Mouse (Mus musculus) stomach, postnatal 0 days (tissue): ENCODE measurements around the gene Phlda2. TPM values are rescaled to one million over a fixed set of nuclear protein-coding genes. Genes with fewer than 3 reads are reported as not detected.

ENCODE experiments used
- ATAC-seq: fragments of 200-750 bp; cut with Nextera tagmentation; 2 replicates; pipeline ENCODE4 v1.8.0; 2017; ENCODE audit not compliant: low FRiP score, low TSS enrichment
- DNase-seq: peaks from one replicate; pipeline ENCODE4 v3.0.0-alpha.2; 2016; ENCODE audit warnings: low spot score
- H3K27ac ChIP-seq: fragments of 300-500 bp; sonication (generic); replicated peaks from 2 replicates; pipeline ENCODE4 v1.5.1; 2014; ENCODE audit warnings: mild to moderate bottlenecking, control low read depth
- H3K27me3 ChIP-seq: fragments of 300-500 bp; sonication (generic); 2 replicates; pipeline ENCODE4 v1.6.1; 2014; ENCODE audit warnings: low read length; ENCODE audit not compliant: control insufficient read depth, insufficient read depth
- H3K36me3 ChIP-seq: fragments of 300-500 bp; sonication (generic); 2 replicates; pipeline ENCODE4 v1.6.1; 2014; ENCODE audit warnings: low read length, mixed read lengths; ENCODE audit not compliant: control insufficient read depth, insufficient read depth
- H3K4me1 ChIP-seq: fragments of 300-500 bp; sonication (generic); replicated peaks from 2 replicates; pipeline ENCODE4 v1.6.1; 2014; ENCODE audit warnings: antibody characterized with exemption; ENCODE audit not compliant: control insufficient read depth, insufficient read depth
- H3K4me2 ChIP-seq: fragments of 300-500 bp; sonication (generic); replicated peaks from 2 replicates; pipeline ENCODE4 v1.6.1; 2014; ENCODE audit warnings: low read depth, mild to moderate bottlenecking, control low read depth, moderate library complexity
- H3K4me3 ChIP-seq: fragments of 300-500 bp; sonication (generic); 2 replicates; pipeline ENCODE4 v1.5.1; 2014; ENCODE audit warnings: low read depth, low read length, control low read depth
- H3K9ac ChIP-seq: fragments of 300-500 bp; sonication (generic); 2 replicates; pipeline ENCODE4 v1.6.1; 2014; ENCODE audit warnings: mild to moderate bottlenecking, low read length, control low read depth, mixed read lengths
- H3K9me3 ChIP-seq: fragments of 300-500 bp; sonication (generic); 2 replicates; pipeline ENCODE4 v1.6.1; 2016; ENCODE audit warnings: low read length; ENCODE audit not compliant: control insufficient read depth
- CTCF ChIP-seq: IDR thresholded peaks from 2 replicates; pipeline ENCODE4 v1.5.1; 2016; ENCODE audit warnings: antibody characterized with exemption, low read depth, mild to moderate bottlenecking, moderate library complexity
- EP300 ChIP-seq: optimal IDR thresholded peaks from 2 replicates; pipeline ENCODE3; 2016; ENCODE audit warnings: antibody characterized with exemption
- WGBS: fragments of 180-500 bp; shearing (Covaris S2); extraction: QIAGEN DNeasy Blood & Tissue Kit; methylation state at CpG from one replicate; pipeline ENCODE4 v1.1.7; 2014; 5-methylcytosine and 5-hydroxymethylcytosine counted together
- polyA plus RNA-seq: library from polyadenylated mRNA; unstranded; fragments of >200 nt; fragmentation: Nextera tagmentation; extraction: Ambion mirVana; gene quantifications from 2 replicates; pipeline ENCODE4 v1.2.1, GENCODE M21; 2015

The Phlda2 gene
- polyA plus RNA-seq, 1 experiment from 2014 or later, result 16.8 TPM

DNA sequence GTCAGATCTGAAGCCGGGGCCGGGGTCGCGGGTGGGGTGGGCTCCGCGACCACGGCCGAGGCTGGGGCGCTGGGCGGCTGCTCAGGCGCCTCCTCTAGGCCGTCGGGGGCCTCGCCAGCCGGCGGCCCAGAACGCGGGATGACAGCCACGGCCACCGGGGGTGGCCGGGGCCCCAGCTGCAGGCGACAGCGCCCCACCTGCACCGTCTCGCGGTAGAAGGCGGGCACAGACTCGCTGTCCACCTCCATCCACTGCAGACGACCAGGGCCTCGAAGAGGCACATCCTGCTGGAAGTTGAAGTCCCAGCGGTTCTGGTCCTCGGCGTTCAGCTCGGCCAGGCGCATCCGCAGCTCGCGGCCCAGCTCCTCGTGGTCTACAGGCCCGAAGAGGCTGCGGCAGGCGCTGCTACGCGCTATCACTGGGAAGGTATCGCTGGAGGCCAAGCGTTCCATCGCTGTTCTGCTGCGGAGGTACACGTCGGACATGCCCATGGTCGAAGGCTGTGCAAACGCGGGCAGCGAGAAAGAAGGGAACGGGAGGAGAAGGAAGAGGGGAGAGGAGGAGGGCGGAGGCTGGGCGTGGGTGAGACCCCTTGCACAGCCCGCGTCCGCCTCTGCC lies 42.6 kb downstream of the Phlda2 start:
- Histone ChIP-seq H3K36me3 (no peaks in the 10 kb centered on the region), H3K4me3 (peak overlapping the region; percentile 55), H3K27ac (peak overlapping the region; percentile 73), H3K4me2 (peak overlapping the region; percentile 63), H3K4me1 (peaks cover 6% of the 10 kb centered on the region; the same call in 1 of the 2 replicates), H3K9me3 (peaks cover 10% of the 10 kb centered on the region), H3K27me3 (no peaks in the 10 kb centered on the region), H3K9ac (peak overlapping the region; percentile 68)
- no peak for TF ChIP-seq EP300
- TF ChIP-seq CTCF, result peak; percentile 6; the same call in 1 of the 2 replicates
- ATAC-seq, result no peak; the same call in 1 of the 2 replicates
- no peak for DNase-seq
- WGBS, result 34% methylated on average over 48 of the region's 60 CpGs

- peak; percentile 39 for ATAC-seq
- 23% methylated on average over 86 of the region's 100 CpGs for WGBS
- peak overlapping the region; percentile 73 for H3K27ac ChIP-seq
- TF ChIP-seq EP300 (no peak), CTCF (no peak)
- no peaks in the 10 kb centered on the region for H3K27me3 ChIP-seq
- H3K9me3 ChIP-seq, result peaks cover 10% of the 10 kb centered on the region
- peak overlapping the region; percentile 63 for H3K4me2 ChIP-seq
- peaks cover under 1% of the 10 kb centered on the region; the same call in 1 of the 2 replicates for H3K4me1 ChIP-seq
- peak overlapping the region; percentile 68 for H3K9ac ChIP-seq
- peak overlapping the region; percentile 55 for H3K4me3 ChIP-seq
- DNase-seq, result peak; percentile 71
- no peaks in the 10 kb centered on the region for H3K36me3 ChIP-seq
Observed at GRCm38 (mm10) chr7:143459332-143460211, 43.4 kb downstream of the Phlda2 start.

- Histone ChIP-seq H3K27ac (peak overlapping the region; percentile 73), H3K36me3 (no peaks in the 10 kb centered on the region), H3K9me3 (peaks cover 10% of the 10 kb centered on the region), H3K4me3 (peak overlapping the region; percentile 55), H3K9ac (peak overlapping the region; percentile 68), H3K27me3 (no peaks in the 10 kb centered on the region), H3K4me1 (no peaks in the 10 kb centered on the region), H3K4me2 (peak overlapping the region; percentile 63)
- no peak for ATAC-seq
- no peak for TF ChIP-seq EP300
- TF ChIP-seq CTCF, result no peak
- WGBS, result 24% methylated on average over 38 of the region's 38 CpGs
- DNase-seq, result no peak
Observed at GRCm38 (mm10) chr7:143458963-143459331, 44.0 kb downstream of the Phlda2 start.

Other genes starting within 250 kb of the Phlda2 start
- gene Cdkn1c, start 42.1 kb downstream of the Phlda2 start, polyA plus RNA-seq, result 185 and 199 TPM in 2 replicates
- 27.0 and 28.1 TPM in 2 replicates for gene Slc22a18, start 29.4 kb downstream of the Phlda2 start, polyA plus RNA-seq
- 98.5 and 99.4 TPM in 2 replicates for gene Nap1l4, start 46.0 kb upstream of the Phlda2 start, polyA plus RNA-seq
- gene Cars, start 96.9 kb upstream of the Phlda2 start, polyA plus RNA-seq, result 45.5 and 53.7 TPM in 2 replicates
- 0.13 and 0.17 TPM in 2 replicates for gene Tnfrsf26, start 125.6 kb upstream of the Phlda2 start, polyA plus RNA-seq
- gene Tnfrsf22, start 146.5 kb upstream of the Phlda2 start, polyA plus RNA-seq, result 3.9 and 4.7 TPM in 2 replicates
- 2.9 and 4.0 TPM in 2 replicates for gene Tnfrsf23, start 182.7 kb upstream of the Phlda2 start, polyA plus RNA-seq